Mouse (Mus musculus): ENCODE measurements around the gene Ubp1. TPM values are rescaled to one million over a fixed set of nuclear protein-coding genes. Genes with fewer than 3 reads are reported as not detected.
A peak's percentile ranks its signal among the peaks of the same experiment; 100 is the strongest.
"Not testable (repeated sequence)": the region's sequence is repeated elsewhere in the genome, so short reads cannot be mapped to it uniquely, and the experiment has no call there.

Gene Ubp1
- polyA plus RNA-seq (2012; rRNA removed), result 58.6 and 72.6 TPM in 2 replicates
- polyA plus RNA-seq (2014; fragmentation: Nextera tagmentation; extraction: Ambion mirVana), result 46.0 and 55.4 TPM in 2 replicates

GRCm38 (mm10) chr9:113930534-113931374 lies at the start of gene Ubp1:
TSS of gene Ubp1 (plus strand) at chr9:113930934.
- DNase-seq (ENCODE audit: low read depth in 3 of 3, low spot score in 3 of 3) (peak; percentile 97 to 98 (median 98)), ATAC-seq (ENCODE audit: insufficient read depth) (peak; percentile 98)
- Histone ChIP-seq H3K9ac (replicated peaks) (peak within 1 kb of the TSS; percentile 91), H3K9me3 (ENCODE audit: control insufficient read depth, low read length) (no peaks in the 10 kb centered on the region), H3K4me3 (ENCODE audit: insufficient read depth in 1 of 2, low read depth in 2 of 2, low read length in 2 of 2) (peak within 1 kb of the TSS; percentile 91 to 98), H3K36me3 (replicated peaks; ENCODE audit: control insufficient read depth, insufficient read depth, low read depth) (no peaks in the 10 kb centered on the region; the same call in none of the 2 replicates), H3K27me3 (ENCODE audit: control insufficient read depth, insufficient read depth, low read length) (no peaks in the 10 kb centered on the region), H3K4me2 (ENCODE audit: low read depth) (peak within 1 kb of the TSS; percentile 94), H3K4me1 (replicated peaks; ENCODE audit: control insufficient read depth in 2 of 2, insufficient read depth in 2 of 2, low read length in 1 of 2) (peaks cover 30 to 35% of the 10 kb centered on the region in 2 experiments), H3K27ac (peak within 1 kb of the TSS; percentile 94)
- WGBS (ENCODE audit: insufficient replicate concordance), result under 1% methylated on average over 64 of the region's 86 CpGs
- TF ChIP-seq CTCF (IDR thresholded peaks at IDR 0.05; ENCODE audit: low read depth), result no peak
- peak; percentile 38; the same call in 1 of the 2 replicates for TF ChIP-seq EP300 (IDR thresholded peaks at IDR 0.05; ENCODE audit: low read depth)

DNA sequence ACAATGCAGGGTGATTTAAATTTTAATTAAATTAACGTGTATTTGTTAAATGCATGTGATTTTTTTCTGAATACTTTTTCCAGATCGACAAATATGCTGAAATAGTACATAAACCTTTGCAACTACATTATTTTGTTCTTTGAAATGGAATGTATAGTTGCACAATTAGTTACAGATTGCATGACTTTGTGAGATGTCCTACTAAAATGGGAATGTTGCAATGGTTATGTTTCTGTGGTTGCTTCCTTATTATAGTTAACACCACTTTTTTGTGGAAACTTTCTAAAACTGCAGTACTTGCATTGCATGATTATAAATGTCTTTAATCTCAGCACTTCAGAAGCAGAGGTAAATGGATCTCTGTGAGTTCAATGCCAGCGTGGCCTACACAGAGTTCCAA lies 35.8 kb upstream of the Ubp1 start:
- DNase-seq (ENCODE audit: low read depth in 3 of 3, low spot score in 3 of 3) (no peak), ATAC-seq (ENCODE audit: insufficient read depth) (no peak)
- H3K27ac ChIP-seq, result no peak overlapping the region
- H3K36me3 ChIP-seq (replicated peaks; ENCODE audit: control insufficient read depth, insufficient read depth, low read depth), result peaks cover 14% of the 10 kb centered on the region; the same call in 1 of the 2 replicates
- H3K4me3 ChIP-seq (ENCODE audit: insufficient read depth in 1 of 2, low read depth in 2 of 2, low read length in 2 of 2), result no peak overlapping the region
- H3K9me3 ChIP-seq (ENCODE audit: control insufficient read depth, low read length), result no peaks in the 10 kb centered on the region
- no peaks in the 10 kb centered on the region for H3K4me1 ChIP-seq (replicated peaks; ENCODE audit: control insufficient read depth in 2 of 2, insufficient read depth in 2 of 2, low read length in 1 of 2)
- H3K4me2 ChIP-seq (ENCODE audit: low read depth), result no peak overlapping the region
- no peak overlapping the region for H3K9ac ChIP-seq (replicated peaks)
- no peaks in the 10 kb centered on the region for H3K27me3 ChIP-seq (ENCODE audit: control insufficient read depth, insufficient read depth, low read length)
- WGBS (ENCODE audit: insufficient replicate concordance), result 83% methylated on average over 3 of the region's 3 CpGs
- TF ChIP-seq CTCF (IDR thresholded peaks at IDR 0.05; ENCODE audit: low read depth) (no peak), EP300 (IDR thresholded peaks at IDR 0.05; ENCODE audit: low read depth) (no peak)

GRCm38 (mm10) chr9:113903136-113903535 lies 27.6 kb upstream of the Ubp1 start:
- H3K9me3 ChIP-seq (ENCODE audit: control insufficient read depth, low read length), result no peaks in the 10 kb centered on the region
- 72% methylated on average over 4 of the region's 4 CpGs for WGBS (ENCODE audit: insufficient replicate concordance)
- TF ChIP-seq CTCF (IDR thresholded peaks at IDR 0.05; ENCODE audit: low read depth) (no peak), EP300 (IDR thresholded peaks at IDR 0.05; ENCODE audit: low read depth) (no peak)
- H3K9ac ChIP-seq (replicated peaks), result no peak overlapping the region
- H3K36me3 ChIP-seq (replicated peaks; ENCODE audit: control insufficient read depth, insufficient read depth, low read depth), result peaks cover 17% of the 10 kb centered on the region
- ATAC-seq (ENCODE audit: insufficient read depth) (no peak), DNase-seq (ENCODE audit: low read depth in 3 of 3, low spot score in 3 of 3) (no peak)
- no peak overlapping the region for H3K4me2 ChIP-seq (ENCODE audit: low read depth)
- no peaks in the 10 kb centered on the region for H3K27me3 ChIP-seq (ENCODE audit: control insufficient read depth, insufficient read depth, low read length)
- no peak overlapping the region for H3K4me3 ChIP-seq (ENCODE audit: insufficient read depth in 1 of 2, low read depth in 2 of 2, low read length in 2 of 2)
- H3K27ac ChIP-seq, result no peak overlapping the region
- no peaks in the 10 kb centered on the region for H3K4me1 ChIP-seq (replicated peaks; ENCODE audit: control insufficient read depth in 2 of 2, insufficient read depth in 2 of 2, low read length in 1 of 2)

- not testable (repeated sequence) for DNase-seq (ENCODE audit: low read depth in 3 of 3, low spot score in 3 of 3); H3K4me2 ChIP-seq (ENCODE audit: low read depth); H3K9me3 ChIP-seq (ENCODE audit: control insufficient read depth, low read length); H3K4me3 ChIP-seq (ENCODE audit: insufficient read depth in 1 of 2, low read depth in 2 of 2, low read length in 2 of 2); ATAC-seq (ENCODE audit: insufficient read depth); H3K27me3 ChIP-seq (ENCODE audit: control insufficient read depth, insufficient read depth, low read length); H3K4me1 ChIP-seq (replicated peaks; ENCODE audit: control insufficient read depth in 2 of 2, insufficient read depth in 2 of 2, low read length in 1 of 2); H3K9ac ChIP-seq (replicated peaks); H3K27ac ChIP-seq
- TF ChIP-seq CTCF (IDR thresholded peaks at IDR 0.05; ENCODE audit: low read depth), result peak; percentile 54
- WGBS (ENCODE audit: insufficient replicate concordance), result 84% methylated on average over 6 of the region's 6 CpGs
- H3K36me3 ChIP-seq (replicated peaks; ENCODE audit: control insufficient read depth, insufficient read depth, low read depth), result peaks cover 20% of the 10 kb centered on the region
These were observed 26.4 kb upstream of the Ubp1 start for GRCm38 (mm10) chr9:113904315-113904714.

GRCm38 (mm10) chr9:113915789-113916188 lies 14.9 kb upstream of the Ubp1 start:
- ATAC-seq (ENCODE audit: insufficient read depth), result peak; percentile 93
- Histone ChIP-seq H3K4me1 (replicated peaks; ENCODE audit: control insufficient read depth in 2 of 2, insufficient read depth in 2 of 2, low read length in 1 of 2) (peaks cover 15 to 17% of the 10 kb centered on the region in 2 experiments), H3K9me3 (ENCODE audit: control insufficient read depth, low read length) (no peaks in the 10 kb centered on the region), H3K27ac (peak overlapping the region; percentile 53), H3K36me3 (replicated peaks; ENCODE audit: control insufficient read depth, insufficient read depth, low read depth) (peaks cover 4% of the 10 kb centered on the region; the same call in 1 of the 2 replicates), H3K27me3 (ENCODE audit: control insufficient read depth, insufficient read depth, low read length) (no peaks in the 10 kb centered on the region), H3K4me3 (ENCODE audit: insufficient read depth in 1 of 2, low read depth in 2 of 2, low read length in 2 of 2) (no peak overlapping the region), H3K9ac (replicated peaks) (peak overlapping the region; percentile 16), H3K4me2 (ENCODE audit: low read depth) (peak overlapping the region; percentile 53)
- 38% methylated on average over 5 of the region's 5 CpGs for WGBS (ENCODE audit: insufficient replicate concordance)
- peak in 2 of 3 experiments; percentile 39 to 53 for DNase-seq (ENCODE audit: low read depth in 3 of 3, low spot score in 3 of 3)
- TF ChIP-seq CTCF (IDR thresholded peaks at IDR 0.05; ENCODE audit: low read depth), result no peak
- TF ChIP-seq EP300 (IDR thresholded peaks at IDR 0.05; ENCODE audit: low read depth), result peak; percentile 86

Measured in liver, embryonic 14.5 days (tissue).